Mouse (Mus musculus) right cerebral cortex, postnatal 36 days (tissue): Measurements from ENCODE around the gene Gm17949.
"Not testable (repeated sequence)": the region's sequence is repeated elsewhere in the genome, so short reads cannot be mapped to it uniquely, and the experiment has no call there.

Source experiments
- DNase-seq, 2 experiments: peaks; one replicate each; pipeline ENCODE4 v3.0.0; 2022; ENCODE audit warnings: low spot score in 2 of 2, mixed read lengths in 1 of 2

The Gm17949 gene

DNA sequence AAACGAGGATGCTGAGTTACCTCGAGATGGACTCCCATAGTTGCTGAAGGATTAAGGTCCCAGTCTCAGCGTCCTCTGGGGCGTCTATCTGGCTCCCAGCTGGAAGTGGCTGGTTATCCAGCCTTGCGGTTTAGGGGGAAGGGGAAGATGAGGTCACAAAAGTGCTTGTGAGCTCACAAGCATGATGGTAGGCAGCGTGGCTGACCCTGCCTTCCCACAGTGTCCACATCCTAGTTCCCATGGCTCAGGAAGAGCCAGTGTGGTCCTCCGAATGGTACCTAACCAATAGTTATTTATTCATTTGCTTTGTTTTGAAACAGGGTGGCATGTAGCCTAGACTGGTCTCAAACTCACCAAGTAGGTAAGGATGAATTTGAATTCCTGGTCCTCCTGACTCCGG, 30.3 kb downstream of the Gm17949 start, which contains the start of gene Slc25a41:
TSS of gene Slc25a41 (minus strand) at position 101 of the 400 bp plus-strand sequence.
- DNase-seq: no peak

DNA sequence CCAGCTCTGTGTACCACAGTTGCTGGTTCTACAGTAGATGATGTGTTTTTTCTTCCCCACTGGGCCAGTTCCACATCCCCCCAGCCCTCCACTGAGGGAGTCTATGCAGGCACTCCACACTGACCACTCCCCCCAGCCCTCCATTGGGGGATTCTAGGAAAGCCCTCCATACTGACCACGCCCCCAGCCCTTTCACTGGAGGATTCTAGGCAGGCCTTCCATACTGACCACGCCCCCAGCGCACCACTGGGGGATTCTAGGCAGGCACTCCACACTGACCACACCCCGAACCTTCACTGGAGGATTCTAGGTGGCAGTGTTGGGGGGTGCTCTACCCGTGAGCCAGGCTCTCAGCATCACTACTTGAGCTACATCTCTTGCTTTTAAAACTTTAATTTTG, 36.1 kb downstream of the Gm17949 start:
- DNase-seq: no peak

GRCm38 (mm10) chr17:57048816-57049215, 37.5 kb downstream of the Gm17949 start:
- DNase-seq: no peak

DNA sequence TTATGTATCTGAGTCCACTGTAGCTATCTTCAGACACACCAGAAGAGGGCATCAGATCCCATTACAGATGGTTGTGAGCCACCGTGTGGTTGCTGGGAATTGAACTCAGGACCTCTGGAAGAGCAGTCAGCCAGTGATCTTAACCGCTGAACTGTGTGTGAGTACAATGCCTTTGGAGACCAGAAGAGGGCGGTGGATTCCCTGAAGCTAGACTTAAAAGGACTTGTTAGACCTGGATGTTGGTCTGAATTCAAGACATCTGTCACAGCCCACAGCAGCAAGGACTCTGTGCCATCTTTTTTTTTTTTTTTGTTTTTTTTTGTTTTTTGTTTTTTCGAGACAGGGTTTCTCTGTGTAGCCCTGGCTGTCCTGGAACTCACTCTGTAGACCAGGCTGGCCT, 40.4 kb downstream of the Gm17949 start:
- not testable (repeated sequence) for DNase-seq

DNA sequence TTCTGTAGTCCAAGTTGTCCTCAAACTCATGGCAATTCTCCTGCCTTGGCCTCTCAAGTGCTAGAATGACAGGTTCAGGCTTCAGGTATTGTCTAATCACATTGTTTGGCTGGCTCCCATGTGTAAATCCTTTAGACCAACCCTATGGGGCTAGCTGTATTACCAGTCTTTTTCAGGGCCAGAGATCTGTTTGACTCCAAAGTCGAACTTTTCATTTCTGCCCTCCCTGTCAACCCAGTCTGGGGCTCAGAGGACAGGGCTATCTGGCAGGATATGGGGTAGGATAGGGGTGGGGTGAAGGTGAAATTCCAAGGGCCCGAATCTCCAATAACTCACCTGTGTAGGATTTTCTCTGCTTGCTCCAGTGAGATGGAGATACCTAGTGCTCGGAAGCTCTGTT, 45.0 kb downstream of the Gm17949 start:
- no peak for DNase-seq

DNA sequence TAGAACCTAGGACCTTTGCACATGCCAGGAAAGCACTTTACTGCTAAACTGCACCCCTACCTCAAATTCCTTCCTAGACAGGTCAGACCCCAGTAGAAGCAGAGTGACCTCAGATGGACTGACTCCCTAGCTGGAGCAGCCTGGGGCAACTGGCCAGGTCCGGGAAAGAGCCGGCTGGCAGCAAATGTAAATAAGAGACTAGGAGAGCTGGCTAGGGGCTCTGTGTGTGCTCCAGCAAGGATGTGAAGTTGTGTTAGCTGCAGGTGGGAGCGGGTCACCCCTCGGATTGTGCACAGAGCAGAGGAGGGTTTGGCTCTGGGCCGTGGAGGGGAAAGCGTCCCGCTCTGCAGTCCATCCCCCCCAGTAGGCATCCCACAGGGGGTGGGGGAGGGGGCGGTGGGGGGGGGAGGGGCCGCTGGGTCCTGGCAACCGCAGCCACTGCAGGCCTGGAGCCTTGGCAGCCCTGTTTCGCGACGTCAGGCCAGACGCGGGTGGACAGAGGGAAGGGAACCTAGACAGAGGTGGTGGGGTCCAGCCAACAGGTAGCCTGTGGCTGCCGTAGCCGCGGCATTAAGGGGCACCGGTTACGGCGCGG, 47.7 kb downstream of the Gm17949 start, which contains the start of gene Crb3:
TSS of gene Crb3 (plus strand) at position 215 of the 595 bp plus-strand sequence.
- DNase-seq: peak in 1 of 2 experiments; percentile 24

GRCm38 (mm10) chr17:57059486-57059977, 48.3 kb downstream of the Gm17949 start, which contains the start of gene Slc25a23:
TSS of gene Slc25a23 (minus strand) at chr17:57059863.
- peak; percentile 73 to 78 for DNase-seq

DNA sequence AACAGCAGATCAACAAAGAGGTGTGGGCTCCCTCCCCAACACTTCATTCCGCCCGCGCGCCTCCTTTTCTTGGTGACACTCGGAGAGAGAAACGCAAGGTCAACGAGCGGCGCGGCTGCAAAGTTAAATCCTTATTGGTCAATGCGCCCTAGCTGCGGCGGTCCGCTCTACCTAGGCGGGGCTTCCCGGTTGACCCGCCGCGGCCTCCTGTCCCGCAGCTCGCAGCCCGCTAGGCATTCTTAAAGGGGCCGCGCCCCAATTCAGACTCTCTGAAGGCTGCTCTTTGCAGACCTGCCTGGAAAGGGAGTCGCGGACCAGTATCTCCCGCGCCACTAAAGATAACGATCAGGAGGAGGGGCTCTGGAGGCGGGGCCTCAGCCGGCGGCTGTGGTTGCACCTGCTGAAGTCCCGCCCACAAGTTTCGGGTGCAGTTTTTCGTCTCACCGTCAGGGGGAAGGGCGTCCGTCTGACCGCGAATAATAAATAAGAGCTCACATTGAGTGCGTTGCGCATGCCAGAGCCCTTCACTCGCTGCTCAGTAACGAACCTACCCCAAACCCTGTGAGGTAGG, 49.0 kb downstream of the Gm17949 start:
- DNase-seq: peak; percentile 94 to 95

DNA sequence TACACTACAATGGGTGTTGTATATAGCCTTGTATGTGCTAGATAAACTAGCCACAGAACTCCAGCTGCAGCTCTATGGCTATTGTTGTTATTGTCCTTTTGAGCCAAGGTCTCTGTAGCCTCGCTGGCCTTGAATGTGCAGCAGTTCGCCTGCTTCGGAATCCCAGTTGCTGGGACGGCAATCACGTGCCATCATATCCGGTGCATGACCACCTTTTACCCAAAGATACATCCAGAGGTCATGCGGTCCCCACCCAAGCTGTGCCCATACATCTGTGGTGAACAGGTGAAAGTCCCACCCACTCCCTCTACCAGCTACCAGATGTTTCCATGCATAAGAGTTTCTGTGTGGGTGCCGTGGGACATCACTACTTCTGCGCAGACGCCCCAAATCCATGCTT, 49.8 kb downstream of the Gm17949 start:
- no peak for DNase-seq

DNA sequence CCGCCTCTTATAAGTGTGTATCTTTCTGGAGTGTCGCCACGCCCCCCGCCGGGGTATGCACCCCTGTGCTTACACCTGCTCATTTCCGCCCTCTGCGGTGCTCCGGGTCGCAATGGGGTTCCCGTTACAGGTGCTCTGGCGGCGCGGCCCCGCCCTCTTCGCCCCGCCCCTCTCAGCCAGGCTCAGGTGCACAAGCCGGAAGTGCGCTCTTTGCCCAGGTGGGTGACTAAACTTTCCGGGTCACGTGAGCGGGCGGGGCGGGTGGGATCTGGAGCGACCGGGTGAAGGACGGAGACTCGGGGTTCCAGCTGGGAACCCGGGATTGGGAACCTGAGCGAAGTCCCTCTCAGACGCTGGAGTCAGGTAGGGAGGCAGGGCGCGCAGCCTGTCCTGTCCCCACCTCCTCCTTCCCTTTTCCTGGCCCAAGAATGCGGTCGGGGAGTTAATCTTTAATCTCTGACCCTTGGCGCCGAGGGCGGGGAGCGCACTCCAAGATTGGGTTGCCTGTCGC, 50.8 kb downstream of the Gm17949 start:
- DNase-seq: no peak

DNA sequence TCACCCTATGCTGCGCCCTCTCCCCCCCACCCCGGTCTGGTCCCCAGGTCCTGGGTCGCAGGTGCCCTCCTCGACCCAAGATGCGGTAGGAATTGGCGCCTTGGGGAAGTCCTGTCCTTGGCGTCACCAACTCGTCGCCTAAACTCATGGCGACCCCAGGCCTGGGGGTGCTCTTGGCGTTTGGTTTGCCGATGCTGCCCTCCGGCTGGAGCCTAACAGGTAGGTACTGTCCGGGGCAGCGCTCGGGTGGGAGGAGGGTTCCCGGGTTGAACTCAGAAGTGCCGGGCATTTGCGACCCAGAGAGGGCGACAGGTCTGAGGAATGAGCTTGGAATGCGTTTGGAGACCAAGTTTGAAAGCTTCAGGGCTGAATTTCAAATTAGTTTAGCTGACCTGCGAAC, 51.3 kb downstream of the Gm17949 start:
- no peak for DNase-seq

- DNase-seq: no peak
Observed at GRCm38 (mm10) chr17:57063031-57063430, 51.8 kb downstream of the Gm17949 start.

DNA sequence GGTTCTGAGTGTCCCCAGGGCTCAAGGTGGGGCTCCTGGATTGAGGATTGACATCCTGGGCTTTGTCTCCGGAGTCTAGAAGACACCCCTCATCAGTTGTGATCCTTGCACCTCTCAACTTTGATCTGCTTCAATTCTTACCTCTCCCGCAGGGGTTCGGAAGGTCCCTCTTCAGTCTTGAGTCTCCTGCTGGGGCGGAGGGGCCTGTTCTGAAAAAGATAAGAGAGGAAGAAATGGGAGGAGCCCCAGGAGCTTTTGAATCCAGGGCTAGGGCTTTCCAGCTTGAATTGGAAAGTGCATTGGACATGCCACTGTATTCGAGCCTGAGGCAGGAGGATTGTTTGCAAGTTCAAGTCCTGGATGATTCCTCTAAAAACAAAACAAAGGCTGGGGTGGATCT, 55.6 kb downstream of the Gm17949 start:
- DNase-seq: no peak

GRCm38 (mm10) chr17:57070272-57070671, 59.0 kb downstream of the Gm17949 start:
- no peak for DNase-seq

GRCm38 (mm10) chr17:57070699-57071098, 59.4 kb downstream of the Gm17949 start:
- DNase-seq: no peak
